ENCODE assay signal across 10 mouse cellular contexts in the genomic region with DNA sequence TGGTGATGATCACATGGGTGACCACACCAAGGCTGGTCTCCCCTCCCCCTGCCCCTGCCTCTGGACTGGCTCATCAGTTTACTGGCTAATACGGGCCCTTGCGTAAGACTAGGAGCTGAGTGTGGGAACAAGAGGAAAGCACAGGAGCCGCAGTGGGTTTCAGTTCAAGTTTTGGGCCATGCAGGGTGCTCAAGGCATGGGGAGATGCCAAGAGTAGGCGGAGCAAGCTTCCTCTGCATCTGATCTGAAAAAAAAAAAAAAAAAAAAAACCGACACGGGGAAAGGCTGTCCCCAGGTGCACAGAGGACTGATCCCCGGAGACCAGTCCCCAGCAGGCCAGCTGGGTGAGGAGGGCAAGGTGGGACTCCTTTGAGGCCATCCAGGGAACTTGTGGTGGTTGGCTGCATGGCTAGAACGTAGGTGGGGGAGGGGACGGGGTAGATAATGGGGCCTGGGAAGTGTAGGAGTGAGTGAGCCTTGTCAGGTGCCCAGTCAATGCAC.
A peak's percentile ranks its signal among the peaks of the same experiment; 100 is the strongest.
DNase-seq lines count a peak whose midpoint lies in the region; ATAC-seq and TF ChIP-seq lines count a peak whose summit lies in the region.
"Had no signal": no experiment of that assay in that cellular context is flagged by ENCODE, and none has a peak within 500 bp of the region (broad histone marks: within the 10 kb centered on the region; RNA-seq: fewer than 3 reads in every experiment).

No protein-coding gene starts in this region.

- H3K4me3 ChIP-seq in CH12.LX (replicated peaks in 1 of 3; ENCODE audit: low read depth in 2 of 3, low read length in 2 of 3, poor library complexity in 1 of 3) = no peak overlapping the region
- H3K4me3 ChIP-seq in midbrain, embryonic 15.5 days = no peak overlapping the region
- no peak overlapping the region for H3K4me3 ChIP-seq in forebrain, embryonic 12.5 days (replicated peaks)
- H3K4me3 ChIP-seq: midbrain, embryonic 12.5 days had no signal

- H3K79me2 ChIP-seq in CH12.LX (replicated peaks; ENCODE audit: control insufficient read depth, extremely low read depth, insufficient read depth, poor library complexity, severe bottlenecking) = no peaks in the 10 kb centered on the region

- 68% methylated on average over 9 of the region's 9 CpGs for WGBS in midbrain, embryonic 15.5 days
- WGBS in forebrain, embryonic 12.5 days = 62% methylated on average over 9 of the region's 9 CpGs

- peak overlapping the region; percentile 16; the same call in 1 of the 2 replicates for H3K4me2 ChIP-seq in CH12.LX (ENCODE audit: insufficient read depth, low read depth, poor library complexity, severe bottlenecking)
- H3K4me2 ChIP-seq in midbrain, embryonic 15.5 days = no peak overlapping the region
- H3K4me2 ChIP-seq in forebrain, embryonic 12.5 days = no peak overlapping the region
- H3K4me2 ChIP-seq: midbrain, embryonic 12.5 days had no signal

- H3K27me3 ChIP-seq in CH12.LX (replicated peaks) = no peaks in the 10 kb centered on the region
- no peaks in the 10 kb centered on the region for H3K27me3 ChIP-seq in midbrain, embryonic 15.5 days (replicated peaks)
- H3K27me3 ChIP-seq in forebrain, embryonic 12.5 days = no peaks in the 10 kb centered on the region
- H3K27me3 ChIP-seq: midbrain, embryonic 12.5 days had no signal

- H3K27ac ChIP-seq in CH12.LX (ENCODE audit: insufficient read depth, low read depth) = no peak overlapping the region
- no peak overlapping the region for H3K27ac ChIP-seq in midbrain, embryonic 15.5 days
- H3K27ac ChIP-seq in forebrain, embryonic 12.5 days = no peak overlapping the region
- H3K27ac ChIP-seq: midbrain, embryonic 12.5 days had no signal

- in situ Hi-C loops in CH12.LX (cut with MboI; ENCODE audit: low pct_ligation_motif_present, low pct_unique_long_range_greater_than_20kb, low sequenced_read_pairs) = loop anchor here (10.0 kb wide), 1 partner anchor 63 kb away; no protein-coding TSS in a partner anchor

- TF ChIP-seq EP300 in CH12.LX (IDR thresholded peaks at IDR 0.05; ENCODE audit: low read length) = peak; percentile 73

- TF ChIP-seq CTCF in CH12.LX (conservative IDR thresholded peaks at IDR 0.05 in 1 of 2, IDR thresholded peaks at IDR 0.05 in 1 of 2; ENCODE audit: low read depth in 2 of 2, low read length in 2 of 2) = no peak

- TF ChIP-seq POLR2A in CH12.LX (IDR thresholded peaks at IDR 0.05; ENCODE audit: low read depth, low read length) = no peak

- DNase-seq in heart, adult 18-20 months = peak; percentile 43 to 77
- DNase-seq in heart, postnatal 4 days = no peak
- DNase-seq in CH12.LX (ENCODE audit: extremely low read depth) (peak; percentile 67), liver (peak; percentile 55)
- DNase-seq in left cerebral cortex, adult 18-20 months (ENCODE audit: low spot score in 2 of 2) = no peak
- DNase-seq: cerebellum, adult 8-10 months had no signal

- H3K36me3 ChIP-seq in CH12.LX (replicated peaks in 1 of 2; ENCODE audit: control insufficient read depth in 1 of 2, insufficient read depth in 1 of 2, low read length in 1 of 2) = no peaks in the 10 kb centered on the region
- no peaks in the 10 kb centered on the region for H3K36me3 ChIP-seq in midbrain, embryonic 15.5 days (replicated peaks)
- no peaks in the 10 kb centered on the region for H3K36me3 ChIP-seq in forebrain, embryonic 12.5 days (replicated peaks)
- H3K36me3 ChIP-seq: midbrain, embryonic 12.5 days had no signal

- no peaks in the 10 kb centered on the region for H3K9me3 ChIP-seq in CH12.LX (replicated peaks; ENCODE audit: low read length)
- no peaks in the 10 kb centered on the region for H3K9me3 ChIP-seq in midbrain, embryonic 15.5 days
- H3K9me3 ChIP-seq in forebrain, embryonic 12.5 days = no peaks in the 10 kb centered on the region
- H3K9me3 ChIP-seq: midbrain, embryonic 12.5 days had no signal

- TF ChIP-seq RAD21 in CH12.LX (IDR thresholded peaks at IDR 0.05; ENCODE audit: low read depth, low read length) = no peak; the same call in 1 of the 2 replicates

- ATAC-seq in monocyte, adult 5-6 weeks (replicated peaks; ENCODE audit: insufficient number of reproducible peaks, low FRiP score, low TSS enrichment, poor library complexity, severe bottlenecking) = peak; percentile 73
- no peak for ATAC-seq in midbrain, embryonic 15.5 days (replicated peaks)
- ATAC-seq in forebrain, embryonic 12.5 days (ENCODE audit: low FRiP score) = no peak

- dilution Hi-C loops in CH12.LX (cut with MboI; ENCODE audit: extremely low pct_ligation_motif_present, extremely low pct_unique_long_range_greater_than_20kb, low sequenced_read_pairs) = no loop called here

- H3K9ac ChIP-seq in CH12.LX (ENCODE audit: insufficient read depth, low read depth) = no peak overlapping the region
- no peak overlapping the region for H3K9ac ChIP-seq in midbrain, embryonic 15.5 days
- no peak overlapping the region for H3K9ac ChIP-seq in forebrain, embryonic 12.5 days
- H3K9ac ChIP-seq: midbrain, embryonic 12.5 days had no signal

- H3K4me1 ChIP-seq in CH12.LX (ENCODE audit: control insufficient read depth in 1 of 2, insufficient read depth in 2 of 2) = peaks cover 46 to 73% of the 10 kb centered on the region in 2 experiments
- H3K4me1 ChIP-seq in midbrain, embryonic 15.5 days = no peaks in the 10 kb centered on the region
- H3K4me1 ChIP-seq in forebrain, embryonic 12.5 days = no peaks in the 10 kb centered on the region
- H3K4me1 ChIP-seq: midbrain, embryonic 12.5 days had no signal

TF ChIP-seq in CH12.LX, 34 proteins besides CTCF, POLR2A, EP300 and RAD21:
- TF ChIP-seq JUN (IDR thresholded peaks at IDR 0.05; ENCODE audit: insufficient read depth, low read depth, low read length) = no peak
- TF ChIP-seq SIN3A (IDR thresholded peaks at IDR 0.05; ENCODE audit: low read length) = no peak
- TF ChIP-seq MAFK (IDR thresholded peaks at IDR 0.05; ENCODE audit: insufficient replicate concordance, low read length) = 0 out of 2 replicates have a peak, but pooled peaks have one; percentile 53
- no peak for TF ChIP-seq HCFC1 (IDR thresholded peaks at IDR 0.05; ENCODE audit: low read depth, low read length)
- peak; percentile 10; the same call in 1 of the 2 replicates for TF ChIP-seq SMC3 (IDR thresholded peaks at IDR 0.05; ENCODE audit: low read depth, low read length)
- TF ChIP-seq ZC3H11A (IDR thresholded peaks at IDR 0.05; ENCODE audit: low read depth, low read length) = no peak
- no peak for TF ChIP-seq USF1 (IDR thresholded peaks at IDR 0.05; ENCODE audit: low read depth, low read length)
- no peak for TF ChIP-seq MYC (IDR thresholded peaks at IDR 0.05; ENCODE audit: low read depth, low read length)
- no peak for TF ChIP-seq KAT2A (IDR thresholded peaks at IDR 0.05; ENCODE audit: insufficient replicate concordance, low read length)
- TF ChIP-seq GABPA (IDR thresholded peaks at IDR 0.05; ENCODE audit: insufficient replicate concordance, low read depth, low read length) = no peak
- TF ChIP-seq TBP (conservative IDR thresholded peaks at IDR 0.05; ENCODE audit: low read depth, low read length) = no peak
- no peak for TF ChIP-seq MAX (IDR thresholded peaks at IDR 0.05; ENCODE audit: low read length)
- peak; percentile 78 for TF ChIP-seq IRF4 (IDR thresholded peaks at IDR 0.05; ENCODE audit: low read depth, low read length)
- TF ChIP-seq ETS1 (conservative IDR thresholded peaks at IDR 0.05; ENCODE audit: low read depth, low read length) = peak; percentile 71; the same call in 1 of the 2 replicates
- TF ChIP-seq CHD2 (IDR thresholded peaks at IDR 0.05; ENCODE audit: low read length) = peak; percentile 84
- TF ChIP-seq ZKSCAN1 (IDR thresholded peaks at IDR 0.05; ENCODE audit: borderline replicate concordance, low read depth, low read length) = no peak
- TF ChIP-seq MEF2A (IDR thresholded peaks at IDR 0.05; ENCODE audit: borderline replicate concordance, low read depth, low read length) = peak; percentile 74
- peak; percentile 46; the same call in 1 of the 2 replicates for TF ChIP-seq BHLHE40 (IDR thresholded peaks at IDR 0.05; ENCODE audit: low read depth, low read length)
- no peak for TF ChIP-seq ZMIZ1 (IDR thresholded peaks at IDR 0.05; ENCODE audit: low read depth, low read length)
- TF ChIP-seq RCOR1 (conservative IDR thresholded peaks at IDR 0.05; ENCODE audit: low read depth, low read length) = no peak
- no peak for TF ChIP-seq POLR2AphosphoS2 (IDR thresholded peaks at IDR 0.05; ENCODE audit: low read depth, low read length)
- TF ChIP-seq TCF12 (IDR thresholded peaks at IDR 0.05; ENCODE audit: low read depth, low read length) = peak; percentile 96
- no peak for TF ChIP-seq PAX5 (IDR thresholded peaks at IDR 0.05; ENCODE audit: low read length)
- TF ChIP-seq USF2 (conservative IDR thresholded peaks at IDR 0.05; ENCODE audit: low read depth, low read length) = no peak
- TF ChIP-seq NRF1 (IDR thresholded peaks at IDR 0.05; ENCODE audit: low read depth, low read length) = no peak
- no peak for TF ChIP-seq E2F4 (IDR thresholded peaks at IDR 0.05; ENCODE audit: insufficient replicate concordance, low read depth, low read length)
- TF ChIP-seq MAZ (IDR thresholded peaks at IDR 0.05; ENCODE audit: low read depth, low read length) = no peak
- TF ChIP-seq NELFE (IDR thresholded peaks at IDR 0.05; ENCODE audit: low read depth, low read length) = no peak
- peak; percentile 86 for TF ChIP-seq ZNF384 (IDR thresholded peaks at IDR 0.05; ENCODE audit: low read depth, low read length)
- TF ChIP-seq JUND (conservative IDR thresholded peaks at IDR 0.05; ENCODE audit: low read depth, low read length) = no peak
- TF ChIP-seq CHD1 (IDR thresholded peaks at IDR 0.05; ENCODE audit: low read depth, low read length) = no peak
- no peak for TF ChIP-seq ELF1 (IDR thresholded peaks at IDR 0.05; ENCODE audit: low read depth, low read length)
- TF ChIP-seq MXI1 (IDR thresholded peaks at IDR 0.05; ENCODE audit: low read depth, low read length) = no peak
- TF ChIP-seq UBTF (IDR thresholded peaks at IDR 0.05; ENCODE audit: low read depth, low read length) = no peak

Comparison
In these comparisons a context has a peak if more than half of its experiments do, and no peak if none do; other contexts are left out.
1. DNase-seq: peak in heart, adult 18-20 months (2 of 2), CH12.LX (single experiment) and liver (single experiment); none in heart, postnatal 4 days (single experiment) and left cerebral cortex, adult 18-20 months (0 of 2).